Mouse (Mus musculus) regulatory T cell (primary cell): Measurements from ENCODE around the gene Bnip1.

Source experiments
- in situ Hi-C: fragments of 300-600 bp; cut with MboI, MseI; formaldehyde crosslinking; loops from one replicate; pipeline ENCODE4 v1.15.1; 2025; ENCODE audit warnings: high pct_unique_total_duplicates

The Bnip1 gene

DNA sequence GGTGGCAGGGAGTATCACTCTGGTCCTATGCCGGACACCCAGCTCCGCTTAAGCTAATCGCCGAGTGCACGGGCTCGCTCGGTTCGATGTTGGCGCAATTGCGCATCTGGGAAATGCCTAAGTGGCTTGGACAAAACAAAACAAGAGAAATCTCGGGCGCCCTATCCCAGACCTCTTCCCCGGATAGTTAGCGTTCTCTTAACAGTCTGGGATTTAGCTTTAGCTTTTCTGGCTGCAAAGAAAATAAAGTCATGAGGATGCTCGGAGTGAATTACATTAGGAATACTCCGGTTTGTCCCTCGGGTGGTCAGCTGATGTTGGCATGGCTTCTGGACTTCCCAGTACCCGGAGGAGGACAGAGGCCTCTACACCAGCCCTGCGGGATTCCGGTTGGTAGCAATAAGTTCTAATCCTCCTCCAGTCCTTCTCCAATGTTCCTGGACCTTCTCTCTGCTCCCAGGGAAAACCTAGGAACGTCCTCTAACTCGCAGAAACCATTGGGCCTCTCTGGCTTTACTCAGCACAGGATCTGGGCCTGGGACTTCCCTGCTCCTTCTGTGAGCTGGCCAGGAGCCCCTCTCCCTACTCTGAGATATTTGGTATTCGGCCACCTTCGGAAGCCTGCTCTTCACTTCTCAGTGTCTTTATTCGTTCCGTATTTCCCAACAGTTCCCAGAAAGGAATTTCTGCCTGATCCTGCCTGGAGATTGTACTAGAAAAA is 59.0 kb downstream of the Bnip1 start:
- in situ Hi-C loops, result no loop called here

GRCm38 (mm10) chr17:26840439-26840780 is 59.5 kb downstream of the Bnip1 start:
- in situ Hi-C loops, result no loop called here

DNA sequence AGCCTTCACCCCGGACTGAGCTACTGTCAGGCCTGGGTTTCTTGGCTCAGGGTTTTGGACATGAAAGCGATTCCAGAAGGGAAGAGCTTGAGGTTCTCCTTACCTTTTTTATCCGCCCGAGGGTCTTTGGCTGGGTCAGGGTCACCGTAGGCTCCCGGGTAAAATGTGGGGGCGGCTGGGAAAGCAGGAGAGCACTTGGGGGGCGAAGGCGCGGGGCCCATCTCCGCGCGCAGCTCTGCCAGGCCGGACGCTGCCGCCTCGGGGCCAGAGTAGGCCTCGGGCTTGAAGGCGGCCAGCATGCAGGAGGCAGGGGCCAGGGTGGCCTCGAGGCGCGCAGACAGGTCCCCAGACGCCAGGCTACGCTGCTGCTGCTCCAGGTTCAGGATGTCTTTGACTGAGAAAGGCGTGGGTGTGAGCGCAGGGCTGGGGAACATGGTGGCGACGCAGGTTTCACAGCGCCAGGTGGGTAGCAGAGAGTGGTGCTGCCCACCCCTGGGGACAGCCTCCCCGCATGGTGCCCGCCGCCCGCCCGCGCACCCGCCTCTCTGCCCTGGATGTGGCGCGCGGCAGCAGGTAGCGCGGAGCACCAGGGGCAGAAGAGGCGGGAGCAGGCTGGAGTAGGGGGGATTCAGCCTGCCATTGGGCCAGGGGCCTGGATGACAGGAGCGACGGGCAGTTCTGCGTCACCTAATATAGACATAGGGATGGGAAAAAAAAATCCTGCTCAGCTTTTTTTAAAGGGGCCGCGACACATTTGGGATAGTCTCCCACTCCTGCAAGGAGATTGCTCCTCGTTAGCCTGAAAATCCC is 60.3 kb downstream of the Bnip1 start:
- in situ Hi-C loops, result no loop called here

DNA sequence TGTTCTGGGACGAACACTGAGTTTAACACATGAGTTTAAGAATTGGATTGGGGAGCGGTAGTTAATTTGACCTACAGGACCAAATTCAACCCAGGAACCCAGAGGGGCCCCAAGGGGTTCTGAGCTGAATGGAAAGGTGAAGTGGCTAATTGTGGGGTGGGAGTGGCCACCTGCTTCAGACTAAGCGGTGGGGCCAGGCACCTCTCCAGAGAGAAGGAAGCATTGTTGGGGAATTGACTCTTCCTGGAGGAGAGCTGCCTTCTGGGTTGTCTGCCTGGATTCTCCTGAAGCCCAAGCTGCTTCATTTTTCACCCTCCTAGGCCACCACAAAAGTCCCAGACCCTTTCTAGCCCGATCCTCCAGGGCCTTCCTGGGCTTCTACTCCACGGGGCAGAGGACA is 61.1 kb downstream of the Bnip1 start:
- in situ Hi-C loops, result no loop called here
